Mouse (Mus musculus): ENCODE measurements around the gene Pgm5.

- TF ChIP-seq CTCF (IDR thresholded peaks at IDR 0.05; ENCODE audit: low read depth) (no peak), EP300 (IDR thresholded peaks at IDR 0.05; ENCODE audit: low read depth) (no peak)
Measured at GRCm38 (mm10) chr19:24779996-24780395, 81.7 kb downstream of the Pgm5 start.
